8 mouse cellular contexts compared by ENCODE assay signal in genomic region chr6:48395105-48396007, GRCm38 (mm10). TPM values are rescaled to one million over a fixed set of nuclear protein-coding genes. Genes with fewer than 3 reads are reported as not detected.
A peak's percentile ranks its signal among the peaks of the same experiment; 100 is the strongest.
DNase-seq lines count a peak whose midpoint lies in the region; ATAC-seq and TF ChIP-seq lines count a peak whose summit lies in the region.

TSS of gene Krba1 (plus strand) at chr6:48395586.

- peak; percentile 91 for DNase-seq in CD4-positive helper T cell, adult 2 months (ENCODE audit: low read depth, low spot score)
- peak; percentile 95 for DNase-seq in brain, embryonic 14.5 days (ENCODE audit: low read depth)
- DNase-seq in heart, embryonic 10.5 days (ENCODE audit: low spot score): peak; percentile 91
- peak; percentile 87 for DNase-seq in limb, embryonic 14.5 days (ENCODE audit: low spot score)
- DNase-seq in spleen, postnatal 14 days (ENCODE audit: low spot score in 2 of 2): peak; percentile 53 to 58

- peak within 1 kb of the TSS; percentile 96 for H3K27ac ChIP-seq in heart, embryonic 10.5 days
- H3K27ac ChIP-seq in kidney, embryonic 14.5 days (ENCODE audit: low read depth, low read length): peak within 1 kb of the TSS; percentile 53
- H3K27ac ChIP-seq in limb, embryonic 14.5 days (replicated peaks; ENCODE audit: low read depth, low read length): peak within 1 kb of the TSS; percentile 75
- H3K27ac ChIP-seq in midbrain, embryonic 16.5 days (ENCODE audit: low read length): peak within 1 kb of the TSS; percentile 91

- WGBS in heart, embryonic 10.5 days: 2% methylated on average over 65 of the region's 65 CpGs
- WGBS in kidney, embryonic 14.5 days: under 1% methylated on average over 64 of the region's 65 CpGs
- WGBS in limb, embryonic 14.5 days: 1% methylated on average over 65 of the region's 65 CpGs
- 1% methylated on average over 65 of the region's 65 CpGs for WGBS in midbrain, embryonic 16.5 days

- no peak for TF ChIP-seq CTCF in brain, embryonic 14.5 days (IDR thresholded peaks at IDR 0.05; ENCODE audit: borderline replicate concordance, extremely low read depth, insufficient read depth, insufficient read length)

- peak within 1 kb of the TSS; percentile 84 for H3K4me2 ChIP-seq in kidney, embryonic 14.5 days (replicated peaks; ENCODE audit: low read depth, low read length)
- peak within 1 kb of the TSS; percentile 57 for H3K4me2 ChIP-seq in limb, embryonic 14.5 days (replicated peaks; ENCODE audit: low read depth, low read length, severe bottlenecking)
- peak within 1 kb of the TSS; percentile 93 for H3K4me2 ChIP-seq in midbrain, embryonic 16.5 days (ENCODE audit: low read length)

- peak within 1 kb of the TSS; percentile 83 for H3K9ac ChIP-seq in kidney, embryonic 14.5 days (ENCODE audit: low read depth, low read length)
- peak within 1 kb of the TSS; percentile 80 for H3K9ac ChIP-seq in limb, embryonic 14.5 days (ENCODE audit: low read depth, low read length, severe bottlenecking)
- peak within 1 kb of the TSS; percentile 94 for H3K9ac ChIP-seq in midbrain, embryonic 16.5 days (ENCODE audit: low read depth, low read length)

- ATAC-seq in erythroblast, adult 5-6 weeks (replicated peaks; ENCODE audit: low FRiP score, poor library complexity, severe bottlenecking): 0 out of 2 replicates have a peak, but pooled peaks have one; percentile 39
- peak; percentile 98 for ATAC-seq in kidney, embryonic 14.5 days (ENCODE audit: low FRiP score, low TSS enrichment)
- peak; percentile 97 for ATAC-seq in limb, embryonic 14.5 days (ENCODE audit: low FRiP score, low read depth)
- peak; percentile 99 for ATAC-seq in midbrain, embryonic 16.5 days

- H3K36me3 ChIP-seq in heart, embryonic 10.5 days: no peaks in the 10 kb centered on the region
- H3K36me3 ChIP-seq in kidney, embryonic 14.5 days (ENCODE audit: control insufficient read depth, insufficient read depth, low read length): no peaks in the 10 kb centered on the region; the same call in 1 of the 2 replicates
- H3K36me3 ChIP-seq in limb, embryonic 14.5 days (ENCODE audit: control insufficient read depth, insufficient read depth, low read length): no peaks in the 10 kb centered on the region
- no peaks in the 10 kb centered on the region for H3K36me3 ChIP-seq in midbrain, embryonic 16.5 days (ENCODE audit: control insufficient read depth, insufficient read depth, low read length)

- H3K4me3 ChIP-seq in heart, embryonic 10.5 days: peak within 1 kb of the TSS; percentile 90
- H3K4me3 ChIP-seq in kidney, embryonic 14.5 days (ENCODE audit: low read length): peak within 1 kb of the TSS; percentile 63
- H3K4me3 ChIP-seq in limb, embryonic 14.5 days (replicated peaks; ENCODE audit: low read length): peak within 1 kb of the TSS; percentile 79
- H3K4me3 ChIP-seq in midbrain, embryonic 16.5 days (ENCODE audit: low read depth, low read length): peak within 1 kb of the TSS; percentile 84

- TF ChIP-seq POLR2A in brain, embryonic 14.5 days (IDR thresholded peaks at IDR 0.05; ENCODE audit: borderline replicate concordance, extremely low read depth, insufficient read depth, insufficient read length, poor library complexity, severe bottlenecking): peak; percentile 46; the same call in 1 of the 2 replicates
- peak; percentile 48; the same call in 1 of the 2 replicates for TF ChIP-seq POLR2A in limb, embryonic 14.5 days (IDR thresholded peaks at IDR 0.05; ENCODE audit: borderline replicate concordance, extremely low read depth, insufficient read depth, insufficient read length)

- no peaks in the 10 kb centered on the region for H3K27me3 ChIP-seq in heart, embryonic 10.5 days (ENCODE audit: insufficient read depth, poor library complexity, severe bottlenecking)
- H3K27me3 ChIP-seq in kidney, embryonic 14.5 days (ENCODE audit: control insufficient read depth, insufficient read depth, low read length): no peaks in the 10 kb centered on the region
- no peaks in the 10 kb centered on the region for H3K27me3 ChIP-seq in limb, embryonic 14.5 days (ENCODE audit: control insufficient read depth, insufficient read depth, low read length)
- no peaks in the 10 kb centered on the region for H3K27me3 ChIP-seq in midbrain, embryonic 16.5 days (ENCODE audit: control insufficient read depth, insufficient read depth, low read depth, low read length)

- H3K9me3 ChIP-seq in heart, embryonic 10.5 days: no peaks in the 10 kb centered on the region
- H3K9me3 ChIP-seq in kidney, embryonic 14.5 days (ENCODE audit: control insufficient read depth, low read length): no peaks in the 10 kb centered on the region
- H3K9me3 ChIP-seq in limb, embryonic 14.5 days (ENCODE audit: control insufficient read depth, low read length): no peaks in the 10 kb centered on the region
- H3K9me3 ChIP-seq in midbrain, embryonic 16.5 days (replicated peaks; ENCODE audit: control insufficient read depth, low read length, poor library complexity, severe bottlenecking): no peaks in the 10 kb centered on the region

- peaks cover 27% of the 10 kb centered on the region for H3K4me1 ChIP-seq in heart, embryonic 10.5 days
- peaks cover 10% of the 10 kb centered on the region for H3K4me1 ChIP-seq in kidney, embryonic 14.5 days (ENCODE audit: control insufficient read depth, insufficient read depth, low read length)
- H3K4me1 ChIP-seq in limb, embryonic 14.5 days (ENCODE audit: control insufficient read depth, insufficient read depth, low read length): peaks cover 12% of the 10 kb centered on the region
- peaks cover 22% of the 10 kb centered on the region for H3K4me1 ChIP-seq in midbrain, embryonic 16.5 days (ENCODE audit: control insufficient read depth, insufficient read depth, low read length)

RNA-seq across cellular contexts. Expression of gene Krba1, which starts in this region (rescaled TPM):
- polyA plus RNA-seq in brain, embryonic 14.5 days (2012; rRNA removed): 48.0 and 52.3 TPM in 2 replicates
- 0.84 TPM in 1 of 2 replicates, not detected in the other for total RNA-seq in erythroblast, adult 5-6 weeks (2015; ENCODE audit: low replicate concordance)
- 0.43 and 0.70 TPM in 2 replicates for total RNA-seq in erythroblast, adult 5-6 weeks (2017; ENCODE audit: low replicate concordance)
- polyA plus RNA-seq in heart, embryonic 10.5 days (2016; fragmentation: Nextera tagmentation; extraction: Ambion mirVana): 17.5 and 25.6 TPM in 2 replicates
- 16.0 and 23.4 TPM in 2 replicates for polyA plus RNA-seq in kidney, embryonic 14.5 days (2014; fragmentation: Nextera tagmentation; extraction: Ambion mirVana)
- 39.1 and 50.4 TPM in 2 replicates for polyA plus RNA-seq in limb, embryonic 14.5 days (2012; rRNA removed)
- 22.1 and 24.6 TPM in 2 replicates for polyA plus RNA-seq in limb, embryonic 14.5 days (2014; fragmentation: Nextera tagmentation; extraction: Ambion mirVana)
- 28.1 and 30.3 TPM in 2 replicates for polyA plus RNA-seq in midbrain, embryonic 16.5 days (2015; fragmentation: Nextera tagmentation; extraction: Ambion mirVana)

Comparison
In these comparisons a context has a peak if more than half of its experiments do, and no peak if none do; other contexts are left out.
1. Peak in every context shown above with its lines: DNase-seq, ATAC-seq, H3K4me3 ChIP-seq and H3K27ac ChIP-seq.
2. Peak in ATAC-seq in erythroblast, adult 5-6 weeks; RNA of the gene not detected or under 1 TPM.
3. ATAC-seq: peak in every context shown above with its lines; median percentile 99 in midbrain, embryonic 16.5 days; 98 in kidney, embryonic 14.5 days; 97 in limb, embryonic 14.5 days; 39 in erythroblast, adult 5-6 weeks.